Mouse (Mus musculus): ENCODE measurements at regions not wholly inside any gene's neighbourhood (a gene's known extent, or its start where the extent isn't known, plus 50 kb on each side); places are given as distances from the start of the nearest gene placed in this dataset.

- no peak for ATAC-seq (ENCODE audit: low TSS enrichment)
Measured at GRCm38 (mm10) chr10:117436308-117436874, 56.6 kb upstream of the Cpsf6 start.

- ATAC-seq (ENCODE audit: low TSS enrichment) = peak; percentile 51
Measured at GRCm38 (mm10) chr10:117435734-117436121, 55.9 kb upstream of the Cpsf6 start.

- peak; percentile 65 for ATAC-seq (ENCODE audit: low TSS enrichment)
Measured at GRCm38 (mm10) chr10:117434871-117435733, 55.3 kb upstream of the Cpsf6 start.

GRCm38 (mm10) chr10:117434293-117434842 is 54.6 kb upstream of the Cpsf6 start:
- ATAC-seq (ENCODE audit: low TSS enrichment) = no peak

- ATAC-seq (ENCODE audit: low TSS enrichment) = no peak
Measured at GRCm38 (mm10) chr10:117433547-117434292, 53.9 kb upstream of the Cpsf6 start.

- ATAC-seq (ENCODE audit: low TSS enrichment) = no peak
Measured at GRCm38 (mm10) chr10:117432871-117433546, 53.2 kb upstream of the Cpsf6 start.

- peak; percentile 32 for ATAC-seq (ENCODE audit: low TSS enrichment)
Measured at GRCm38 (mm10) chr10:117432415-117432814, 52.6 kb upstream of the Cpsf6 start.

GRCm38 (mm10) chr10:117431850-117432249 is 52.0 kb upstream of the Cpsf6 start:
- no peak for ATAC-seq (ENCODE audit: low TSS enrichment)

GRCm38 (mm10) chr10:117431086-117431619 is 51.3 kb upstream of the Cpsf6 start:
- ATAC-seq (ENCODE audit: low TSS enrichment) = no peak

GRCm38 (mm10) chr10:117430224-117430884 is 50.5 kb upstream of the Cpsf6 start:
- no peak for ATAC-seq (ENCODE audit: low TSS enrichment)

GRCm38 (mm10) chr10:117429459-117430183 is 49.8 kb upstream of the Cpsf6 start:
- no peak for ATAC-seq (ENCODE audit: low TSS enrichment)
